Mouse (Mus musculus): Measurements from ENCODE around the gene Faap20. TPM values are rescaled to one million over a fixed set of nuclear protein-coding genes. Genes with fewer than 3 reads are reported as not detected.

Faap20 gene
- polyA plus RNA-seq, 1 experiment from 2014 or later = 61.4 TPM

DNA sequence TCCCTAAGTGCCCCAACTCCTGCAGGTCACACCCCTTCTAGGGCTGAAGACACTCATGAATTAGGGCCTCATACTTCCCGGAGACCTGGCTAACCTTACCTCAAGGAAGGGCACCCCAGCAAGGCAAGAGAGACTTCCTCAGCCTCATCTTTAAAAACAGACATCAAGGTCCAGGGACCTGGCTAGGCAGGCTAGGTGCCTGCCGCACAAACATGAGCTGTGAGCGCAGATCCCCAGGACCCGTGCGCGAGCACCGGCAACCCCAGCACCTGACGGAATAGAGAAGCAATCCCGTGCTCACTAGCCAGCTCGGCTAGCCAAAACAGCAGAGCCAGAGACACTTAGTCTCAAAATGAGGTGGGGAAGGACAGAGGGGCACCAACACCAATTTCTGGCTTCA, 34.8 kb upstream of the Faap20 start:
- no peak for DNase-seq (ENCODE audit: low spot score)
- TF ChIP-seq CTCF (IDR thresholded peaks at IDR 0.05) (no peak), EP300 (IDR thresholded peaks at IDR 0.05) (no peak)
- no peak overlapping the region for H3K27ac ChIP-seq (ENCODE audit: low read length)

GRCm38 (mm10) chr4:155215203-155215602, 34.4 kb upstream of the Faap20 start:
- no peaks in the 10 kb centered on the region for H3K36me3 ChIP-seq (ENCODE audit: insufficient read depth, low read length)
- H3K4me3 ChIP-seq (ENCODE audit: low read depth, low read length) = no peak overlapping the region
- H3K27me3 ChIP-seq (replicated peaks; ENCODE audit: insufficient read depth, low read length) = no peaks in the 10 kb centered on the region
- peak overlapping the region; percentile 83 for H3K4me2 ChIP-seq (replicated peaks; ENCODE audit: low read depth, low read length)
- no peak overlapping the region for H3K27ac ChIP-seq (ENCODE audit: low read length)
- peaks cover 68% of the 10 kb centered on the region for H3K4me1 ChIP-seq (ENCODE audit: insufficient read depth, low read depth, low read length)
- DNase-seq (ENCODE audit: low spot score) (peak; percentile 22), ATAC-seq (0 out of 2 replicates have a peak, but pooled peaks have one; percentile 1)
- WGBS = 30% methylated on average over 9 of the region's 9 CpGs
- TF ChIP-seq CTCF (IDR thresholded peaks at IDR 0.05) (no peak), EP300 (IDR thresholded peaks at IDR 0.05) (no peak)
- no peaks in the 10 kb centered on the region for H3K9me3 ChIP-seq (ENCODE audit: low read length)
- no peak overlapping the region for H3K9ac ChIP-seq (replicated peaks; ENCODE audit: low read depth)

More for the DNA sequence above, 34.8 kb upstream of the Faap20 start:
- no peaks in the 10 kb centered on the region for H3K27me3 ChIP-seq (replicated peaks; ENCODE audit: insufficient read depth, low read length)
- H3K4me3 ChIP-seq (ENCODE audit: low read depth, low read length) = no peak overlapping the region
- 65% methylated on average over 10 of the region's 10 CpGs for WGBS
- no peaks in the 10 kb centered on the region for H3K36me3 ChIP-seq (ENCODE audit: insufficient read depth, low read length)
- H3K4me1 ChIP-seq (ENCODE audit: insufficient read depth, low read depth, low read length) = peaks cover 68% of the 10 kb centered on the region
- peak overlapping the region; percentile 83; the same call in 1 of the 2 replicates for H3K4me2 ChIP-seq (replicated peaks; ENCODE audit: low read depth, low read length)
- H3K9ac ChIP-seq (replicated peaks; ENCODE audit: low read depth) = no peak overlapping the region
- H3K9me3 ChIP-seq (ENCODE audit: low read length) = no peaks in the 10 kb centered on the region
- no peak for ATAC-seq

GRCm38 (mm10) chr4:155215773-155216630, 33.6 kb upstream of the Faap20 start:
- peak overlapping the region; percentile 83 for H3K4me2 ChIP-seq (replicated peaks; ENCODE audit: low read depth, low read length)
- WGBS = 28% methylated on average over 12 of the region's 12 CpGs
- no peaks in the 10 kb centered on the region for H3K36me3 ChIP-seq (ENCODE audit: insufficient read depth, low read length)
- no peaks in the 10 kb centered on the region for H3K27me3 ChIP-seq (replicated peaks; ENCODE audit: insufficient read depth, low read length)
- ATAC-seq (peak; percentile 29; the same call in 1 of the 2 replicates), DNase-seq (ENCODE audit: low spot score) (peak; percentile 57)
- H3K27ac ChIP-seq (ENCODE audit: low read length) = peak overlapping the region; percentile 73
- H3K9ac ChIP-seq (replicated peaks; ENCODE audit: low read depth) = no peak overlapping the region; the same call in 1 of the 2 replicates
- TF ChIP-seq CTCF (IDR thresholded peaks at IDR 0.05) = peak; percentile 46; the same call in 1 of the 2 replicates
- no peak for TF ChIP-seq EP300 (IDR thresholded peaks at IDR 0.05)
- H3K4me1 ChIP-seq (ENCODE audit: insufficient read depth, low read depth, low read length) = peaks cover 65% of the 10 kb centered on the region
- no peak overlapping the region for H3K4me3 ChIP-seq (ENCODE audit: low read depth, low read length)
- H3K9me3 ChIP-seq (ENCODE audit: low read length) = no peaks in the 10 kb centered on the region

DNA sequence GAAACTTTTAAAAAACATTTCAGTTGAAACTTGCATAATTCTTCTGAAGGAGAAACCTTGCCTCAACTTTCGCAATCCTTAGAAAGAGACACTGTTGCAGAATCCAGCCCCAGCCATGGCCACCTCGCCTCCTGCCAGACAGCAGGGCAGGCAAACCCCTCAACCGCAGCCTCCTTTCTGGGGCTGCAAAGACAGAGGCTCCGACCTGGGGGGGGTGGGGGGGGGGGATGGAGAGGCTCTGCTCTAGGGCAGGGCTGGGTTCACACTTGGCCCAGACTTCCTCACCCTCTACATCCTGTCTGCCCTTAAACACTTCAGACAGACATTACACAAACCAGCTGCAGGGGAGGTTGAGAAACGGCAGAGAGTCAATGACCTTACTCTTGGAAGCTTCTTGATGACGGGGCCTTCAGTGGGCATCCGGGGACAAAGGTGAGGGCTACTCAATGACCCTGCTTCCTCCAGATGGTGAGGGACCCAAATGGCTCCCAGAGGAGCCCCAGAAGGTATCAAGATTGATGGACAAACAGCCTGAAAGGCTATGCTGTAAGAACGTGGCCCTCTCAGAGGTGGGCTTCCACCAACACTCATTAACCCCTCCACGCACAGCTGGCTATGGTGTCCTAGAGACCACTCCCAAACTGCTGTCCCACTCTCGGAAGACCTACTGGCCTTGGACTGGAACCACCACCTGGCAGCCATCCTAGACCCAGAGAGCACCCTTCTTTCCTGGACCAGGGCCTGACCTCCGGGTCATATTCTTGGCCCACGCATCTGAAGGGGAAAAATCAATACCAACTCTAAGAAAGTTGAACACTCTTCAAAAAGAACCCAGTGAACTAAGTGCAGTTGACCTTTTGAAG, 32.1 kb upstream of the Faap20 start:
- peaks cover 65% of the 10 kb centered on the region for H3K4me1 ChIP-seq (ENCODE audit: insufficient read depth, low read depth, low read length)
- H3K9ac ChIP-seq (replicated peaks; ENCODE audit: low read depth) = no peak overlapping the region
- H3K27ac ChIP-seq (ENCODE audit: low read length) = peak overlapping the region; percentile 73
- no peaks in the 10 kb centered on the region for H3K36me3 ChIP-seq (ENCODE audit: insufficient read depth, low read length)
- no peaks in the 10 kb centered on the region for H3K9me3 ChIP-seq (ENCODE audit: low read length)
- H3K4me3 ChIP-seq (ENCODE audit: low read depth, low read length) = peak overlapping the region; percentile 92; the same call in 1 of the 2 replicates
- H3K27me3 ChIP-seq (replicated peaks; ENCODE audit: insufficient read depth, low read length) = no peaks in the 10 kb centered on the region
- no peak for TF ChIP-seq CTCF (IDR thresholded peaks at IDR 0.05)
- TF ChIP-seq EP300 (IDR thresholded peaks at IDR 0.05) = peak; percentile 71; the same call in 1 of the 2 replicates
- H3K4me2 ChIP-seq (replicated peaks; ENCODE audit: low read depth, low read length) = peak overlapping the region; percentile 83
- peak; percentile 70 for ATAC-seq
- WGBS = 21% methylated on average over 12 of the region's 12 CpGs
- DNase-seq (ENCODE audit: low spot score) = peak; percentile 90

DNA sequence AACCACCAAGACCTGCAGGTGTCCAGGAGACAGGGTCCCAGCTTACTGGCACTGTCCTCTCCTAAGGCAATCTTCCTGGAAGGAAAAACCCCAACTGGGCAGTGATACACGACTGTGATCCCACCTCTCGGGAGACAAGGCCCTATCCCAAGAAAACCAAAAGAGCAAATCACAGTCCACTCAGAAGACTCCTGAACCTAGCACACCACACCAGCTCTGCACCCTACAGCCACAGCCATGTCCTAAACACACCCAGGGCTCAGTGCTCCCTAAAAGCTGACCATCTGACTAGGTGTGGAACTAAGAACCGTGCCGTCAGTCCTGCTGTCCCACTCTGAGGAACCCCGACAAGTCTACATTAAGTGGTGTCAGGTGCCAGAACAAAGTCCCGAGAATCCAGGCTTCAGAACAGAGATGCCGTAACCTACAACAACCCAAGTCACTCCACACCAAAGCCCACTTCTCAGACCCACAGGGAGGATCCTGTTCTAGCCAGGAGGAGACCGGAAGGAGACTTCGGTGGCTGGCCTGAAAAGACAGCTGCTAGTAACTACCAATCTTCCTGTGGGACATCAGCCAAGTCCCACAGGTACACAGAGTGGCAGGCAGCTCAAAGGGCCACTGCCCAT, 31.4 kb upstream of the Faap20 start:
- no peak overlapping the region; the same call in 1 of the 2 replicates for H3K9ac ChIP-seq (replicated peaks; ENCODE audit: low read depth)
- peak overlapping the region; percentile 83 for H3K4me2 ChIP-seq (replicated peaks; ENCODE audit: low read depth, low read length)
- H3K4me3 ChIP-seq (ENCODE audit: low read depth, low read length) = peak overlapping the region; percentile 92
- no peaks in the 10 kb centered on the region for H3K9me3 ChIP-seq (ENCODE audit: low read length)
- DNase-seq (ENCODE audit: low spot score) (no peak), ATAC-seq (no peak)
- H3K27ac ChIP-seq (ENCODE audit: low read length) = peak overlapping the region; percentile 73
- peaks cover 61% of the 10 kb centered on the region for H3K4me1 ChIP-seq (ENCODE audit: insufficient read depth, low read depth, low read length)
- no peaks in the 10 kb centered on the region for H3K36me3 ChIP-seq (ENCODE audit: insufficient read depth, low read length)
- no peaks in the 10 kb centered on the region for H3K27me3 ChIP-seq (replicated peaks; ENCODE audit: insufficient read depth, low read length)
- WGBS = 51% methylated on average over 9 of the region's 9 CpGs
- TF ChIP-seq EP300 (IDR thresholded peaks at IDR 0.05) (no peak), CTCF (IDR thresholded peaks at IDR 0.05) (no peak)

All from lung, postnatal 0 days (tissue).